Mouse (Mus musculus) heart, embryonic 10.5 days (tissue): ENCODE results near the gene Hcar1. TPM values are rescaled to one million over a fixed set of nuclear protein-coding genes. Genes with fewer than 3 reads are reported as not detected.

Source experiments
- polyA plus RNA-seq: library from polyadenylated mRNA; unstranded; fragments of >200 nt; fragmentation: Nextera tagmentation; extraction: Ambion mirVana; gene quantifications from 2 replicates; pipeline ENCODE4 v1.2.1, GENCODE M21; 2016

Hcar1 gene
- polyA plus RNA-seq, 1 experiment from 2014 or later: not detected

Other genes starting within 250 kb of the Hcar1 start
- 49.1 and 56.0 TPM in 2 replicates for gene Clip1, start 195.4 kb downstream of the Hcar1 start, polyA plus RNA-seq
- 74.5 and 77.0 TPM in 2 replicates for gene Zcchc8, start 158.9 kb downstream of the Hcar1 start, polyA plus RNA-seq
- 85.7 and 102 TPM in 2 replicates for gene Rsrc2, start 130.6 kb downstream of the Hcar1 start, polyA plus RNA-seq
- 27.0 and 27.3 TPM in 2 replicates for gene Kntc1, start 130.3 kb downstream of the Hcar1 start, polyA plus RNA-seq
- gene Hcar2, start 14.5 kb downstream of the Hcar1 start, polyA plus RNA-seq: not detected in 2 replicates
- 107 and 144 TPM in 2 replicates for gene Denr, start 27.2 kb upstream of the Hcar1 start, polyA plus RNA-seq
- 2.4 and 2.7 TPM in 2 replicates for gene Gm43518, start 47.4 kb upstream of the Hcar1 start, polyA plus RNA-seq
- 3.7 and 5.7 TPM in 2 replicates for gene Ccdc62, start 50.7 kb upstream of the Hcar1 start, polyA plus RNA-seq
- gene Hip1r, start 93.6 kb upstream of the Hcar1 start, polyA plus RNA-seq: 6.5 and 8.4 TPM in 2 replicates
- gene Vps37b, start 152.2 kb upstream of the Hcar1 start, polyA plus RNA-seq: 54.0 and 61.4 TPM in 2 replicates
- gene Abcb9, start 215.8 kb upstream of the Hcar1 start, polyA plus RNA-seq: 0.89 and 2.4 TPM in 2 replicates
- 19.6 and 20.1 TPM in 2 replicates for gene Ogfod2, start 232.3 kb upstream of the Hcar1 start, polyA plus RNA-seq
- gene Arl6ip4, start 236.1 kb upstream of the Hcar1 start, polyA plus RNA-seq: 86.9 and 116 TPM in 2 replicates